Mouse (Mus musculus): Measurements from ENCODE around the gene Gtf3c2. TPM values are rescaled to one million over a fixed set of nuclear protein-coding genes. Genes with fewer than 3 reads are reported as not detected.

The Gtf3c2 gene
- polyA plus RNA-seq, 1 experiment from 2014 or later: 63.6 TPM

- Histone ChIP-seq H3K4me1 (ENCODE audit: control insufficient read depth, insufficient read depth, low read length) (no peaks in the 10 kb centered on the region), H3K4me2 (ENCODE audit: low read length) (no peak overlapping the region), H3K27me3 (ENCODE audit: control insufficient read depth, insufficient read depth, low read depth, low read length) (no peaks in the 10 kb centered on the region), H3K36me3 (ENCODE audit: control insufficient read depth, insufficient read depth, low read length) (peaks cover 39% of the 10 kb centered on the region), H3K27ac (ENCODE audit: low read length) (no peak overlapping the region), H3K9me3 (replicated peaks; ENCODE audit: control insufficient read depth, low read length, poor library complexity, severe bottlenecking) (no peaks in the 10 kb centered on the region), H3K9ac (ENCODE audit: low read depth, low read length) (no peak overlapping the region), H3K4me3 (ENCODE audit: low read depth, low read length) (no peak overlapping the region)
- 100% methylated on average over 1 of the region's 1 CpGs for WGBS
- no peak for ATAC-seq
These were observed 15.1 kb downstream of the Gtf3c2 start for GRCm38 (mm10) chr5:31164878-31165277.

- Histone ChIP-seq H3K9ac (ENCODE audit: low read depth, low read length) (no peak overlapping the region), H3K36me3 (ENCODE audit: control insufficient read depth, insufficient read depth, low read length) (peaks cover 47% of the 10 kb centered on the region), H3K27me3 (ENCODE audit: control insufficient read depth, insufficient read depth, low read depth, low read length) (no peaks in the 10 kb centered on the region), H3K9me3 (replicated peaks; ENCODE audit: control insufficient read depth, low read length, poor library complexity, severe bottlenecking) (no peaks in the 10 kb centered on the region), H3K27ac (ENCODE audit: low read length) (no peak overlapping the region), H3K4me3 (ENCODE audit: low read depth, low read length) (no peak overlapping the region), H3K4me1 (ENCODE audit: control insufficient read depth, insufficient read depth, low read length) (no peaks in the 10 kb centered on the region), H3K4me2 (ENCODE audit: low read length) (no peak overlapping the region)
- no peak for ATAC-seq
These were observed 17.5 kb downstream of the Gtf3c2 start for GRCm38 (mm10) chr5:31162462-31162861.

- Histone ChIP-seq H3K4me2 (ENCODE audit: low read length) (peak within 1 kb of the TSS; percentile 85), H3K9ac (ENCODE audit: low read depth, low read length) (peak within 1 kb of the TSS; percentile 74), H3K27ac (ENCODE audit: low read length) (peak within 1 kb of the TSS; percentile 71), H3K4me3 (ENCODE audit: low read depth, low read length) (peak within 1 kb of the TSS; percentile 61), H3K4me1 (ENCODE audit: control insufficient read depth, insufficient read depth, low read length) (peaks cover 12% of the 10 kb centered on the region), H3K36me3 (ENCODE audit: control insufficient read depth, insufficient read depth, low read length) (peaks cover 18% of the 10 kb centered on the region), H3K9me3 (replicated peaks; ENCODE audit: control insufficient read depth, low read length, poor library complexity, severe bottlenecking) (no peaks in the 10 kb centered on the region), H3K27me3 (ENCODE audit: control insufficient read depth, insufficient read depth, low read depth, low read length) (no peaks in the 10 kb centered on the region)
- under 1% methylated on average over 19 of the region's 19 CpGs for WGBS
- ATAC-seq: peak; percentile 97
These were observed 25.8 kb downstream of the Gtf3c2 start, which contains the start of gene Mpv17 for GRCm38 (mm10) chr5:31154152-31154553. TSS of gene Mpv17 (minus strand) at chr5:31154251.

DNA sequence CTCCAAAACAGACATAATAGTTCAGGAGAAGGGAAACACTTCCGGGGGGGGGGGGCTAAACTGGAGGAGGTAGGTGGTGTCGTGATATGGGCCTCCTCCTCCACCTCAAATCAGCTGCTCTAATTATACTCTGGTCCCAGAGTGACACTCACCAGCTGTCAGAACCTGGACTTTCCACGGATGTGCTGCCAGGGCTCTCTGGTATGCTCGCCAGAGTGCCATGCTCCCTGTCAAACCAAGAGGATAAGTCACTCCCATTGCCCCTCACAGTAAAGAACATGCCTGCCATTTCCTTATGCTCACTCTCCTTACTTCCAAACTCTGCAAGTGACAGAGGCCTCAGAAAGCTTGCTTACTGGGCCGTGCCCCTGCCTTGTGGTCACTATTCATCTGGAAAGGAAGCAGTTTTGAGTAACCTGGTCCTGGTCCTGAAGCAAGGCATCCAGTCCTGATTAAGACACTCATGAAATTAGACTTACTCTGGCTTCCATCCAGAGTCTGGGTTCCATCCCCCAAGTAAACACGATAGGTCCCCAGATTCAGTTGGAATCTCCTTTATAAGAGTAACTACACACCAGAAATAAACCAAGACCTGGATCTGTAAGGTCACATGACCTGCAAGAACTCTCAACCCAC lies 26.3 kb downstream of the Gtf3c2 start:
- Histone ChIP-seq H3K27me3 (ENCODE audit: control insufficient read depth, insufficient read depth, low read depth, low read length) (no peaks in the 10 kb centered on the region), H3K27ac (ENCODE audit: low read length) (peak overlapping the region; percentile 45), H3K9ac (ENCODE audit: low read depth, low read length) (peak overlapping the region; percentile 74), H3K9me3 (replicated peaks; ENCODE audit: control insufficient read depth, low read length, poor library complexity, severe bottlenecking) (no peaks in the 10 kb centered on the region), H3K4me3 (ENCODE audit: low read depth, low read length) (peak overlapping the region; percentile 61), H3K4me2 (ENCODE audit: low read length) (peak overlapping the region; percentile 85), H3K36me3 (ENCODE audit: control insufficient read depth, insufficient read depth, low read length) (peaks cover 13% of the 10 kb centered on the region), H3K4me1 (ENCODE audit: control insufficient read depth, insufficient read depth, low read length) (peaks cover 12% of the 10 kb centered on the region)
- ATAC-seq: peak; percentile 57
- WGBS: 35% methylated on average over 6 of the region's 6 CpGs

DNA sequence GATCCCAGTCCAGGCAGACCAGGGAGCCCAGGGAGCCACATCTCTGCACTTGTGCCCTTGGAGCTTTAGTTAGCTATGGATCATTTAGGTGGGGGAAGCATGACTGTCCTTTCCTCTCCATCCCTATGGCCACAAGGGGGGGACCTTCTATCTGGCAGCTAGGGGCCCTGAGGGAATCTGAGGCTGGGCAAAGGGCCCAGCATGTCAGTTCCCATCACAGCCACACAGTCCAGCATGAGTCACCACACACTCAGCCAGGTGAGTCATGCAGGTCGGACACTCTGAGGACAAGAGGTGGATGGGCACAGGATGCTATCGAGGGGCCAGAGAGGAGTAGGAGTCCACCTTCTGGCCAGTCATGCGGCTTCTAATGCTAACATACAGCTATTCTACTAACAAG lies 28.2 kb downstream of the Gtf3c2 start:
- H3K9ac ChIP-seq (ENCODE audit: low read depth, low read length): no peak overlapping the region
- WGBS: 88% methylated on average over 3 of the region's 3 CpGs
- peaks cover 12% of the 10 kb centered on the region for H3K4me1 ChIP-seq (ENCODE audit: control insufficient read depth, insufficient read depth, low read length)
- no peak for ATAC-seq
- no peaks in the 10 kb centered on the region for H3K27me3 ChIP-seq (ENCODE audit: control insufficient read depth, insufficient read depth, low read depth, low read length)
- no peak overlapping the region for H3K27ac ChIP-seq (ENCODE audit: low read length)
- no peak overlapping the region for H3K4me2 ChIP-seq (ENCODE audit: low read length)
- H3K36me3 ChIP-seq (ENCODE audit: control insufficient read depth, insufficient read depth, low read length): no peaks in the 10 kb centered on the region
- no peak overlapping the region for H3K4me3 ChIP-seq (ENCODE audit: low read depth, low read length)
- no peaks in the 10 kb centered on the region for H3K9me3 ChIP-seq (replicated peaks; ENCODE audit: control insufficient read depth, low read length, poor library complexity, severe bottlenecking)

GRCm38 (mm10) chr5:31149781-31150180 lies 30.2 kb downstream of the Gtf3c2 start:
- Histone ChIP-seq H3K27ac (ENCODE audit: low read length) (no peak overlapping the region), H3K4me2 (ENCODE audit: low read length) (no peak overlapping the region), H3K36me3 (ENCODE audit: control insufficient read depth, insufficient read depth, low read length) (no peaks in the 10 kb centered on the region), H3K9me3 (replicated peaks; ENCODE audit: control insufficient read depth, low read length, poor library complexity, severe bottlenecking) (no peaks in the 10 kb centered on the region), H3K27me3 (ENCODE audit: control insufficient read depth, insufficient read depth, low read depth, low read length) (no peaks in the 10 kb centered on the region), H3K4me1 (ENCODE audit: control insufficient read depth, insufficient read depth, low read length) (peaks cover 9% of the 10 kb centered on the region), H3K4me3 (ENCODE audit: low read depth, low read length) (no peak overlapping the region), H3K9ac (ENCODE audit: low read depth, low read length) (no peak overlapping the region)
- ATAC-seq: no peak
- 90% methylated on average over 4 of the region's 4 CpGs for WGBS

DNA sequence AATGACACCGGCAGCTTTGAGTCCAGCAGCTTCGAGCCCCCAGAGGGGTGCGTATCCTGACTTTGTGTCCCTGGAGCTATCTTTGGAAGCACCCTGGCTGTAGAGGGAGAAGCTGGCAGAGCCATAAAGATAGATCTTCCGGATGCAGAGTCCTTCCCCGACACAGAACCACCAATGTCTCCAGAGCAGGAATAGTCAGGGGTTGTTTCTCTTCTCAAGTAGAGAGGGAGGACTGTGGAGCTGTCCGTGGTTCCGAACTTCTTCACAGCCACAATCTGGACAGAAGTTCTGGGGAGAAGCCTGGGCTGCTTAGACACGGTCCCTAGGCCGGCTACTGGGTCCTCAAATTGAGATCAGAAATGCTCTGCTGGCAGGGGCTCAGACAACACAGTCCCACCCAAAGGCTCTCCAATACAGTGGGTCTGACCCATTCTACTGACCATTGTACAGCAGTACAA lies 40.9 kb downstream of the Gtf3c2 start:
- Histone ChIP-seq H3K4me2 (ENCODE audit: low read length) (peak overlapping the region; percentile 64; the same call in 1 of the 2 replicates), H3K9ac (ENCODE audit: low read depth, low read length) (no peak overlapping the region), H3K4me1 (ENCODE audit: control insufficient read depth, insufficient read depth, low read length) (peaks cover 13% of the 10 kb centered on the region), H3K4me3 (ENCODE audit: low read depth, low read length) (no peak overlapping the region), H3K9me3 (replicated peaks; ENCODE audit: control insufficient read depth, low read length, poor library complexity, severe bottlenecking) (no peaks in the 10 kb centered on the region), H3K36me3 (ENCODE audit: control insufficient read depth, insufficient read depth, low read length) (no peaks in the 10 kb centered on the region), H3K27me3 (ENCODE audit: control insufficient read depth, insufficient read depth, low read depth, low read length) (peaks cover 52% of the 10 kb centered on the region), H3K27ac (ENCODE audit: low read length) (no peak overlapping the region)
- 17% methylated on average over 9 of the region's 9 CpGs for WGBS
- no peak for ATAC-seq

- H3K27ac ChIP-seq (ENCODE audit: low read length): no peak within 1 kb of the TSS
- H3K4me3 ChIP-seq (ENCODE audit: low read depth, low read length): peak within 1 kb of the TSS; percentile 31
- H3K9me3 ChIP-seq (replicated peaks; ENCODE audit: control insufficient read depth, low read length, poor library complexity, severe bottlenecking): no peaks in the 10 kb centered on the region
- WGBS: under 1% methylated on average over 47 of the region's 52 CpGs
- peaks cover 13% of the 10 kb centered on the region for H3K4me1 ChIP-seq (ENCODE audit: control insufficient read depth, insufficient read depth, low read length)
- peaks cover 52% of the 10 kb centered on the region for H3K27me3 ChIP-seq (ENCODE audit: control insufficient read depth, insufficient read depth, low read depth, low read length)
- H3K36me3 ChIP-seq (ENCODE audit: control insufficient read depth, insufficient read depth, low read length): no peaks in the 10 kb centered on the region
- peak within 1 kb of the TSS; percentile 28; the same call in 1 of the 2 replicates for H3K9ac ChIP-seq (ENCODE audit: low read depth, low read length)
- ATAC-seq: 0 out of 2 replicates have a peak, but pooled peaks have one; percentile 45
- H3K4me2 ChIP-seq (ENCODE audit: low read length): peak within 1 kb of the TSS; percentile 64
These were observed 41.5 kb downstream of the Gtf3c2 start, which contains the start of gene Ucn for GRCm38 (mm10) chr5:31138241-31138967. TSS of gene Ucn (minus strand) at chr5:31138829.

GRCm38 (mm10) chr5:31137658-31138057 lies 42.3 kb downstream of the Gtf3c2 start:
- H3K4me3 ChIP-seq (ENCODE audit: low read depth, low read length): peak overlapping the region; percentile 31

More at GRCm38 (mm10) chr5:31137658-31138057, 42.3 kb downstream of the Gtf3c2 start:
- Histone ChIP-seq H3K9ac (ENCODE audit: low read depth, low read length) (0 out of 2 replicates have a peak overlapping the region, but pooled peaks have one; percentile 16), H3K4me2 (ENCODE audit: low read length) (peak overlapping the region; percentile 64), H3K9me3 (replicated peaks; ENCODE audit: control insufficient read depth, low read length, poor library complexity, severe bottlenecking) (no peaks in the 10 kb centered on the region), H3K27me3 (ENCODE audit: control insufficient read depth, insufficient read depth, low read depth, low read length) (peaks cover 52% of the 10 kb centered on the region), H3K4me1 (ENCODE audit: control insufficient read depth, insufficient read depth, low read length) (peaks cover 13% of the 10 kb centered on the region), H3K36me3 (ENCODE audit: control insufficient read depth, insufficient read depth, low read length) (no peaks in the 10 kb centered on the region), H3K27ac (ENCODE audit: low read length) (no peak overlapping the region)
- WGBS: 0% methylated on average over 13 of the region's 13 CpGs
- ATAC-seq: no peak

Data from midbrain, embryonic 16.5 days (tissue).